Mouse (Mus musculus): ENCODE data around the gene Calca.

- no peak for TF ChIP-seq POLR2A (IDR thresholded peaks at IDR 0.05; ENCODE audit: low read depth, low read length)
- TF ChIP-seq CTCF (IDR thresholded peaks at IDR 0.05; ENCODE audit: extremely low read depth, insufficient read length, insufficient replicate concordance, low read depth, low read length): no peak
Observed at GRCm38 (mm10) chr7:114648791-114649190, 12.6 kb upstream of the Calca start.
